Mouse (Mus musculus) kidney, adult 18-20 months (tissue): ENCODE results near the gene Tmem104.

Experiments used
- DNase-seq: peaks from one replicate; pipeline ENCODE4 v3.0.0; 2021

Gene Tmem104

GRCm38 (mm10) chr11:115283891-115284620 is 96.8 kb downstream of the Tmem104 start:
- DNase-seq, result no peak

GRCm38 (mm10) chr11:115285282-115285681 is 98.0 kb downstream of the Tmem104 start:
- DNase-seq, result no peak

- no peak for DNase-seq
Observed at GRCm38 (mm10) chr11:115286201-115286993, 99.1 kb downstream of the Tmem104 start.

- no peak for DNase-seq
Observed at GRCm38 (mm10) chr11:115287386-115287785, 100.1 kb downstream of the Tmem104 start.

GRCm38 (mm10) chr11:115288305-115288704 is 101.0 kb downstream of the Tmem104 start:
- no peak for DNase-seq

- DNase-seq, result no peak
Observed at GRCm38 (mm10) chr11:115289885-115290284, 102.6 kb downstream of the Tmem104 start.

GRCm38 (mm10) chr11:115290314-115290713 is 103.0 kb downstream of the Tmem104 start:
- DNase-seq, result no peak

GRCm38 (mm10) chr11:115290919-115291318 is 103.6 kb downstream of the Tmem104 start:
- DNase-seq, result peak; percentile 52

GRCm38 (mm10) chr11:115291503-115291902 is 104.2 kb downstream of the Tmem104 start:
- DNase-seq, result no peak

- peak; percentile 49 for DNase-seq
Observed at GRCm38 (mm10) chr11:115292631-115293375, 105.5 kb downstream of the Tmem104 start.

GRCm38 (mm10) chr11:115295939-115296338 is 108.7 kb downstream of the Tmem104 start:
- DNase-seq, result no peak
